Mouse (Mus musculus) neural tube, postnatal 0 days (tissue): Measurements from ENCODE around the gene Phka1. TPM values are rescaled to one million over a fixed set of nuclear protein-coding genes. Genes with fewer than 3 reads are reported as not detected.

Source experiments
- polyA plus RNA-seq: library from polyadenylated mRNA; unstranded; fragments of >200 nt; fragmentation: Nextera tagmentation; extraction: Ambion mirVana; gene quantifications from 2 replicates; pipeline ENCODE4 v1.2.1, GENCODE M21; 2015

Gene Phka1
- 6.5 and 6.8 TPM in 2 replicates for polyA plus RNA-seq

DNA sequence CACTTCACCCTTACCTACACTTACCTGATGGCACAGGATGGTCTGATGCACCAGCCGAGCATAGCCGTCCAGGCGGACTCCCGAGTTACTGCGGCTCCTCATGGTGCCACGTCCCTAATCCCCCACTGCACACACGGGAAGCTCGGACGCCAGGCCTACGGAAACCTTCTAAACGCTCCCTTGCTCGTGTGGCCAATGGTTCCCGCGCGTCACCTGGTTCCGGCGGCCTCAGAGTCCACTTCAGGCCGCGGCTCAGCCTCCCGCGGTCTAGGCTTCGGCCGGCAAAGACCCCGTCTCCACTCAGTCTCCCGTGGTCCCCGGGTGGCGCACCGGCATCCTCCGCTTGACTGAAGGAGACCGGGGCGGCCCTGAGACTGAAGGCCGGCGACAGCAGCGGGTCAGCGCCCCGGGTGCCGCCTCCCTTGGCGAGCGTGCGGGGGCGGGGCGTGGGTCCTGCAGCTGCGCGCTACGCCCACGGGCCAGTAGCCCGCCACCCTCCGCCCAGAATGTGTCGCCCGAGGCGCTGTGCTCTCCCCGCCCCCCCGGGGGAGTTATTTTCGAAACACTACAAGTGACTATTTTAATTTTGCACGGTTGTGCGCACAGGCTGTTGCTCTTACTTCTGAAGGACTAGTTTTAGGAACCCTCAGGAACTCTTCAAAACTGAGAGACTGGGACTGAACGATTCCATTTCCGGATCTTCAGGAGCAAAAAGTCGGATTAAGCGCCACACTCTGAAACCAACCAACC lies at the start of gene Phka1:
Gene Phka1, minus strand, starts transcription at position 424 of the 750 bp plus-strand sequence.

DNA sequence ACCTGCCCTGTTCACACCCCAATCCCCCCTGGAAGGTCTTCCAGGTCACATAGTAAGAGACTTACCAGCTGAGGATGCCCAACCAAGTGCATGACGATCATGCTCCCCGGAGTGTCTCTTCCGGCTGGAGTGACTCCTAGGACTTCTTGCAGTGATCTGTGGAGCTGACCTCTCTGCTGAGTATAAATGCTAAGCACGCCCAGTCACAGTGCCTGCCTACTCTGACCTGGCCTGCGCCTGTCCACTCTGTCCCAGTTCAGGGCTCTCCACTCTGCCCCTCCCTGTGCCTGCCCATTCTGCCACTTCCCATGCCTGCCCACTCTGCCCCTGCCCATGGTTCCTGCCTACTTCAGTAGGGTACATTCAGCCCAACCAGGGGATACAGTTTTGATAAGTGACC lies 42.8 kb upstream of the Phka1 start, which contains the start of gene Gm3880:
Gene Gm3880, minus strand, starts transcription at position 101 of the 400 bp plus-strand sequence.

GRCm38 (mm10) chrX:102504644-102505481 lies 139.2 kb downstream of the Phka1 start, which contains the start of gene Hdac8:
Hdac8 (minus strand) TSS chrX:102505359.

Other genes with a start within 250 kb of the Phka1 start
- 8.6 and 13.7 TPM in 2 replicates for gene Hdac8, start 138.9 kb downstream of the Phka1 start, polyA plus RNA-seq
- gene Gm3880, start 42.7 kb upstream of the Phka1 start, polyA plus RNA-seq: not detected in 2 replicates
- not detected in 2 replicates for gene Gm9112, start 63.4 kb upstream of the Phka1 start, polyA plus RNA-seq
- gene Dmrtc1b, start 63.6 kb upstream of the Phka1 start, polyA plus RNA-seq: not detected in 2 replicates
- not detected in 2 replicates for gene Dmrtc1c1, start 158.7 kb upstream of the Phka1 start, polyA plus RNA-seq
- gene Dmrtc1c2, start 210.4 kb upstream of the Phka1 start, polyA plus RNA-seq: not detected in 2 replicates
- not detected in 2 replicates for gene 1700031F05Rik, start 223.7 kb upstream of the Phka1 start, polyA plus RNA-seq